Mouse (Mus musculus): ENCODE measurements around the gene Daxx. TPM values are rescaled to one million over a fixed set of nuclear protein-coding genes. Genes with fewer than 3 reads are reported as not detected.

The Daxx gene
- total and polyA plus RNA-seq, 2 experiments from 2014 or later, result 19.3 to 20.0 TPM

DNA sequence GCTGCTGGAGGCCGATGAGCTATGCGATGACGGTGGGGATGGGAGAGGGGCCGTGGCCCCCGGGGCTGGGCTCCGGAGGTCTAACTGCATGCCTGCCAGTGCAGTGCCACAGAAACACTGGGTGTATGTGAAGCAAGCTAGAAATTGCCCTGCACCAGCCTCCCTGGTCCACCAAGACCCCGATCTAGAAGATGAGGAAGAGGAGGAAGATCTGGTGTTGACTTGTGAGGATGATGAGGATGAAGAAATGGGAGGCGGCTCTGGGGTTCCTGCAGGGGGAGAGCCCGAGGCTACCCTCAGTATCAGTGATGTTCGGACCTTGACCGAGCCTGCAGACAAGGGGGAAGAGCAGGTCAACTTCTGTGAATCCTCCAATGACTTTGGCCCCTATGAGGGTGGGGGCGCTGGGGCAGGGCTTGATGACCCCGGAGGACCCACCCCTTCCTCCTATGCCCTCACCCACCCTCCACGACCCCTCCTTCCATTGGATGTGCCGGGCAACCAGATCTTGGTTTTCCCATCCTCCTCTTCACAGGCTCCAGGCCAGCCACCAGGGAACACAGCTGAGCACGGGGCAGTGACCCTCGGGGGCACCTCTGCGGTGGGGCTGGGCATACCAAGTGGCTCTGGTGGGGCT, 8.6 kb downstream of the Daxx start:
- H3K4me1 ChIP-seq (ENCODE audit: control insufficient read depth, insufficient read depth), result peaks cover 5% of the 10 kb centered on the region; the same call in 1 of the 2 replicates
- no peak for DNase-seq (ENCODE audit: low spot score)
- H3K9ac ChIP-seq (replicated peaks; ENCODE audit: low read depth, low read length), result no peak overlapping the region
- 80% methylated on average over 18 of the region's 18 CpGs for WGBS
- peaks cover 23% of the 10 kb centered on the region for H3K36me3 ChIP-seq (replicated peaks; ENCODE audit: control insufficient read depth, insufficient read depth, low read length)
- no peak overlapping the region for H3K4me3 ChIP-seq (ENCODE audit: low read depth, low read length)
- no peaks in the 10 kb centered on the region for H3K27me3 ChIP-seq (ENCODE audit: control insufficient read depth, insufficient read depth, low read length)
- no peaks in the 10 kb centered on the region for H3K9me3 ChIP-seq (replicated peaks; ENCODE audit: control insufficient read depth, low read length)
- no peak overlapping the region for H3K4me2 ChIP-seq (ENCODE audit: low read depth, low read length)
- TF ChIP-seq CTCF (IDR thresholded peaks at IDR 0.05; ENCODE audit: low read depth) (no peak), EP300 (IDR thresholded peaks at IDR 0.05; ENCODE audit: low read depth) (no peak)
- H3K27ac ChIP-seq (ENCODE audit: low read depth), result no peak overlapping the region
- ATAC-seq (ENCODE audit: insufficient read depth, low read depth), result no peak

GRCm38 (mm10) chr17:33918293-33919203, 9.3 kb downstream of the Daxx start:
- H3K27ac ChIP-seq (ENCODE audit: low read depth), result peak overlapping the region; percentile 73
- no peak for ATAC-seq (ENCODE audit: insufficient read depth, low read depth)
- peaks cover 20% of the 10 kb centered on the region for H3K36me3 ChIP-seq (replicated peaks; ENCODE audit: control insufficient read depth, insufficient read depth, low read length)
- H3K9me3 ChIP-seq (replicated peaks; ENCODE audit: control insufficient read depth, low read length), result no peaks in the 10 kb centered on the region
- H3K4me1 ChIP-seq (ENCODE audit: control insufficient read depth, insufficient read depth), result peaks cover 5% of the 10 kb centered on the region; the same call in 1 of the 2 replicates
- H3K4me3 ChIP-seq (ENCODE audit: low read depth, low read length), result peak overlapping the region; percentile 66
- peak overlapping the region; percentile 94 for H3K4me2 ChIP-seq (ENCODE audit: low read depth, low read length)
- DNase-seq (ENCODE audit: low spot score), result no peak
- no peak for TF ChIP-seq CTCF (IDR thresholded peaks at IDR 0.05; ENCODE audit: low read depth)
- TF ChIP-seq EP300 (IDR thresholded peaks at IDR 0.05; ENCODE audit: low read depth), result no peak
- peak overlapping the region; percentile 59; the same call in 1 of the 2 replicates for H3K9ac ChIP-seq (replicated peaks; ENCODE audit: low read depth, low read length)
- 57% methylated on average over 37 of the region's 37 CpGs for WGBS
- no peaks in the 10 kb centered on the region for H3K27me3 ChIP-seq (ENCODE audit: control insufficient read depth, insufficient read depth, low read length)

DNA sequence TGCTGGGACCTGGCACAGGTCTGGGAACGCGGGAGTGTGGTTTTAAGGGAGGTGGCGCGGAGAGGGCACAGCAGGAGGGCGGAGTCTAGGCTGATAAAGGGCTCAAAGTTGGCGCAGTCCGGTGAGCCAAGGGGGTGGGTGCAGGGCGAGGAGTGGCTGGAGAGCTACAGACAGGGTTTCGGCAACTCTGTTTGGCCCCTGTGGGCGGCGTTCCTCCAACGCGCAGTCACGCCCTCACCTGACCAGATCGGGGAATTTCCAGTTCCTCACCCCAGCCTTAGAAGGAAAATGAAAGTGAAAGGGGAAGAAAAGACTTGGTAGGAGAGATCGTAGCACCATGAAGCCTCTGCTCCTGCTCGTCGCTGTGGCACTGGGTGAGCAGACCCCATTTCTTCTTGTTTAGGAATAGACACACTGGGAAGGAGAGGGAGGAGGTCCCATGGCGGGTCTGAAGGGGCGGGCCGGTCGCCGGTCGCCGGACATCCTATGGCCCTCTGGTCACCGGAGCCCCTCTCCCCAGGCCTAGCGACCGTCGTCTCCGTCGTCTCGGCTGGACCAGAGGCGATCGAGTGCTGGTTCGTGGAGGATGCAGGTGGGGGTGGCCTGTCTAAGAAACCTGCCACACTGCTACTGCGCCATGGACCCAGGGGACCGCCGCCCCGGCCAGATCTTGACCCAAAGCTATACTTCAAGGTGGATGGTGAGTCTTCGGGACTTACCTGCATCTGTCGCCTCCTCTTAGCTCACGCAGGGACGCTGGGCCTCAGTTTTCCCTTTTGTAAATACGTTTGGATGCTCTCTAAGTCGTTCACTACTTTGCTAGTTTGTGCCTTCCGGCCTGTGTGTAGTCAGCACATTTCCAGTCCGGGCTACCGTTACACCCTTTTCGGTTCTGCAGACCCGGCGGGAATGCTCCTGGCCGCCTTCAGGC, 10.4 kb downstream of the Daxx start:
- peak overlapping the region; percentile 73 for H3K27ac ChIP-seq (ENCODE audit: low read depth)
- peak overlapping the region; percentile 66 for H3K4me3 ChIP-seq (ENCODE audit: low read depth, low read length)
- no peaks in the 10 kb centered on the region for H3K9me3 ChIP-seq (replicated peaks; ENCODE audit: control insufficient read depth, low read length)
- peak overlapping the region; percentile 94 for H3K4me2 ChIP-seq (ENCODE audit: low read depth, low read length)
- H3K4me1 ChIP-seq (ENCODE audit: control insufficient read depth, insufficient read depth), result peaks cover 5% of the 10 kb centered on the region; the same call in 1 of the 2 replicates
- TF ChIP-seq CTCF (IDR thresholded peaks at IDR 0.05; ENCODE audit: low read depth) (peak; percentile 24; the same call in 1 of the 2 replicates), EP300 (IDR thresholded peaks at IDR 0.05; ENCODE audit: low read depth) (no peak)
- ATAC-seq (ENCODE audit: insufficient read depth, low read depth) (peak; percentile 42), DNase-seq (ENCODE audit: low spot score) (peak; percentile 86)
- H3K27me3 ChIP-seq (ENCODE audit: control insufficient read depth, insufficient read depth, low read length), result no peaks in the 10 kb centered on the region
- 0% methylated on average over 52 of the region's 52 CpGs for WGBS
- H3K36me3 ChIP-seq (replicated peaks; ENCODE audit: control insufficient read depth, insufficient read depth, low read length), result peaks cover 9% of the 10 kb centered on the region
- H3K9ac ChIP-seq (replicated peaks; ENCODE audit: low read depth, low read length), result peak overlapping the region; percentile 59

DNA sequence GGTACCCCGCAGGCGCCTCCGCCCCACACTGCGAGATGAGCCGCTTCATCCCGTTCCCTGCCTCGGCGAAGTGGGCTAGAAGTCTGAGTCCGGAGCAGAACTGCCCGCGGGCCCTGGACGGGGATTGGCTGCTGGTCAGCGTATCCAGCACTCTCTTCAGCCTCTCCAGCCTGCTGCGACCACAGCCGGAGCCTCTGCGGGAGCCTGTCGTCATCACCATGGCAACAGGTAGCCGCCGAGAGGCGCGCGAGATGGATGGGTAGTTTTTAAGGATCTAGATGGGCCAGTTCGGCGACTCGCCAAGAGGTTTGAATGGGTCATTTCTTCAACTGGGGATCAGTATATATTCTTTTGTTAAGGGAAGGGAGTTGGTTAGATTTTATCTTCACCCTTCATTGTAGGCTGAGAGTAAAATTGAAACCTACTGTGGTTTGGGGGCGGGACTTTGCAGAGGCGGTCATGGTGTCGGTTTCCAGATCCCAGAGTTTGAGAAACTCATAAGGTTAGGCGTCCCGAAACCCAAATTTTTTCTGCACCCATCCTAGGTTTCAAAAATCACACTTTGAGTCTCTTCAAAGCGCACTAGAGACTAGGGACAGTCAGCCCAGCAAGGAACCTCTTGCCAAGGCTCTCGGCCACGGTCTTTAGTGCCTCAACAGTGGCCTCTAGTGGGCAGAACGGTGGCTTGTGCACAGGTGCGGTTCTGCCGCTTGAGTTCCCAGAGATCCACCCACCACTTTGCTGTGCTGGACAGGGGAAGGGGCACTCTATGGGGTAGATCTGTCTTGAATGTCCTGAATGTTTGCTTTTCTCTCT, 11.3 kb downstream of the Daxx start:
- H3K27me3 ChIP-seq (ENCODE audit: control insufficient read depth, insufficient read depth, low read length), result no peaks in the 10 kb centered on the region
- 0 out of 2 replicates have a peak, but pooled peaks cover 3% of the 10 kb centered on the region for H3K36me3 ChIP-seq (replicated peaks; ENCODE audit: control insufficient read depth, insufficient read depth, low read length)
- WGBS, result 1% methylated on average over 36 of the region's 36 CpGs
- H3K4me3 ChIP-seq (ENCODE audit: low read depth, low read length), result peak overlapping the region; percentile 66
- peak overlapping the region; percentile 73 for H3K27ac ChIP-seq (ENCODE audit: low read depth)
- peaks cover 5% of the 10 kb centered on the region; the same call in 1 of the 2 replicates for H3K4me1 ChIP-seq (ENCODE audit: control insufficient read depth, insufficient read depth)
- ATAC-seq (ENCODE audit: insufficient read depth, low read depth) (peak; percentile 12; the same call in 1 of the 2 replicates), DNase-seq (ENCODE audit: low spot score) (peak; percentile 70)
- H3K4me2 ChIP-seq (ENCODE audit: low read depth, low read length), result peak overlapping the region; percentile 94
- no peaks in the 10 kb centered on the region for H3K9me3 ChIP-seq (replicated peaks; ENCODE audit: control insufficient read depth, low read length)
- peak overlapping the region; percentile 59 for H3K9ac ChIP-seq (replicated peaks; ENCODE audit: low read depth, low read length)
- TF ChIP-seq CTCF (IDR thresholded peaks at IDR 0.05; ENCODE audit: low read depth) (peak; percentile 85), EP300 (IDR thresholded peaks at IDR 0.05; ENCODE audit: low read depth) (no peak)
